Mouse (Mus musculus) intestine, embryonic 15.5 days (tissue): ENCODE results near the gene Matk. TPM values are rescaled to one million over a fixed set of nuclear protein-coding genes. Genes with fewer than 3 reads are reported as not detected.

Experiments
- polyA plus RNA-seq: library from polyadenylated mRNA; unstranded; fragments of >200 nt; fragmentation: Nextera tagmentation; extraction: Ambion mirVana; gene quantifications from 2 replicates; pipeline ENCODE4 v1.2.1, GENCODE M21; 2015

The Matk gene
- polyA plus RNA-seq, 1 experiment from 2014 or later: 2.2 TPM

Other genes starting within 250 kb of the Matk start
- 4.5 and 4.7 TPM in 2 replicates for gene Gng7, start 238.0 kb upstream of the Matk start, polyA plus RNA-seq
- gene Diras1, start 227.3 kb upstream of the Matk start, polyA plus RNA-seq: 0.94 and 1.2 TPM in 2 replicates
- gene Slc39a3, start 215.5 kb upstream of the Matk start, polyA plus RNA-seq: 15.0 and 18.2 TPM in 2 replicates
- 166 and 183 TPM in 2 replicates for gene Sgta, start 192.8 kb upstream of the Matk start, polyA plus RNA-seq
- 57.1 and 60.1 TPM in 2 replicates for gene Thop1, start 182.9 kb upstream of the Matk start, polyA plus RNA-seq
- gene Creb3l3, start 154.1 kb upstream of the Matk start, polyA plus RNA-seq: 48.2 and 57.8 TPM in 2 replicates
- 190 and 208 TPM in 2 replicates for gene Map2k2, start 147.0 kb upstream of the Matk start, polyA plus RNA-seq
- 52.5 and 53.0 TPM in 2 replicates for gene Zbtb7a, start 117.7 kb upstream of the Matk start, polyA plus RNA-seq
- gene Pias4, start 85.0 kb upstream of the Matk start, polyA plus RNA-seq: 47.2 and 58.4 TPM in 2 replicates
- 515 and 540 TPM in 2 replicates for gene Eef2, start 76.3 kb upstream of the Matk start, polyA plus RNA-seq
- gene Dapk3, start 69.9 kb upstream of the Matk start, polyA plus RNA-seq: 56.6 and 62.7 TPM in 2 replicates
- 0.13 and 0.15 TPM in 2 replicates for gene 4930442H23Rik, start 69.1 kb upstream of the Matk start, polyA plus RNA-seq
- gene Nmrk2, start 50.9 kb upstream of the Matk start, polyA plus RNA-seq: 0.14 TPM in 1 of 2 replicates, not detected in the other
- 1.7 TPM in 2 replicates for gene Atcay, start 22.1 kb upstream of the Matk start, polyA plus RNA-seq
- 7.9 and 9.2 TPM in 2 replicates for gene Zfr2, start 19.8 kb upstream of the Matk start, polyA plus RNA-seq
- 242 and 245 TPM in 2 replicates for gene Mrpl54, start 14.0 kb downstream of the Matk start, polyA plus RNA-seq
- gene Apba3, start 14.0 kb downstream of the Matk start, polyA plus RNA-seq: 55.1 and 69.2 TPM in 2 replicates
- 47.0 and 53.3 TPM in 2 replicates for gene Tjp3, start 38.6 kb downstream of the Matk start, polyA plus RNA-seq
- gene Pip5k1c, start 40.0 kb downstream of the Matk start, polyA plus RNA-seq: 41.2 and 42.7 TPM in 2 replicates
- 38.7 and 39.5 TPM in 2 replicates for gene Cactin, start 68.2 kb downstream of the Matk start, polyA plus RNA-seq
- gene Tbxa2r, start 75.8 kb downstream of the Matk start, polyA plus RNA-seq: 21.3 and 21.7 TPM in 2 replicates
- 0.06 TPM in 1 of 2 replicates, not detected in the other for gene Gipc3, start 90.3 kb downstream of the Matk start, polyA plus RNA-seq
- gene Hmg20b, start 97.5 kb downstream of the Matk start, polyA plus RNA-seq: 71.2 and 71.7 TPM in 2 replicates
- 19.9 and 23.8 TPM in 2 replicates for gene Mfsd12, start 104.6 kb downstream of the Matk start, polyA plus RNA-seq
- 1.0 and 2.2 TPM in 2 replicates for gene 4930404N11Rik, start 112.9 kb downstream of the Matk start, polyA plus RNA-seq
- gene Fzr1, start 125.6 kb downstream of the Matk start, polyA plus RNA-seq: 83.2 and 85.7 TPM in 2 replicates
- 89.2 and 100 TPM in 2 replicates for gene Dohh, start 131.5 kb downstream of the Matk start, polyA plus RNA-seq
- 2.8 and 3.6 TPM in 2 replicates for gene Gm48551, start 131.5 kb downstream of the Matk start, polyA plus RNA-seq
- 1.4 TPM in 1 of 2 replicates, not detected in the other for gene Gm48552, start 136.1 kb downstream of the Matk start, polyA plus RNA-seq
- gene Smim24, start 140.1 kb downstream of the Matk start, polyA plus RNA-seq: 235 and 288 TPM in 2 replicates
- gene Nfic, start 202.7 kb downstream of the Matk start, polyA plus RNA-seq: 52.8 and 56.0 TPM in 2 replicates
- gene Celf5, start 229.8 kb downstream of the Matk start, polyA plus RNA-seq: 1.7 TPM in 2 replicates
- gene Ncln, start 243.5 kb downstream of the Matk start, polyA plus RNA-seq: 98.5 and 118 TPM in 2 replicates
- gene S1pr4, start 247.2 kb downstream of the Matk start, polyA plus RNA-seq: 1.0 and 1.1 TPM in 2 replicates